Mouse (Mus musculus): ENCODE results near the gene AI464131. TPM values are rescaled to one million over a fixed set of nuclear protein-coding genes. Genes with fewer than 3 reads are reported as not detected.
A peak's percentile ranks its signal among the peaks of the same experiment; 100 is the strongest.

AI464131 gene
- total and polyA plus RNA-seq, 3 experiments = 3.1 to 7.3 (median 4.4) TPM

DNA sequence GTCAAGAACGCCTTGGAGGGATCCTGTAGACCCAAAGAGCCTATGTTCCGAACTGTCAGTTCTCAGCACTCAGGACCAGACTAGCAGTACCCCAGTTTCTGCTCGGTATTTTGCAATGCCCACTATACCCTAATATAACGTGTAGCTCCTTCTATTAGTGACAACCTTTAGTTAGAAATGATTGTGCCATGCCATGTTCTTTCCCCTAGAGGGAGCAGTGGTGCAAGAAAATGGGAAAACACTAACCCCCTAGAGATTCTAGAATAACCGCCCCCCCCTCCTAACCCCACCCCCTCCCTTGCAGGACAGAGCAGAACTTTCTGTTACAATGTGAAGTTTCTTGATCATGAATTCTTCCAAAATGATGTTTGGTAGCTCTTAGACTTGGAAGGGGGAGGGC lies 1.4 kb upstream of the AI464131 start:
- no peak for ATAC-seq (ENCODE audit: extremely low read depth, insufficient number of reproducible peaks, low FRiP score, poor library complexity, severe bottlenecking)
- peaks cover 17% of the 10 kb centered on the region for H3K27me3 ChIP-seq (ENCODE audit: insufficient read depth, low read length)

DNA sequence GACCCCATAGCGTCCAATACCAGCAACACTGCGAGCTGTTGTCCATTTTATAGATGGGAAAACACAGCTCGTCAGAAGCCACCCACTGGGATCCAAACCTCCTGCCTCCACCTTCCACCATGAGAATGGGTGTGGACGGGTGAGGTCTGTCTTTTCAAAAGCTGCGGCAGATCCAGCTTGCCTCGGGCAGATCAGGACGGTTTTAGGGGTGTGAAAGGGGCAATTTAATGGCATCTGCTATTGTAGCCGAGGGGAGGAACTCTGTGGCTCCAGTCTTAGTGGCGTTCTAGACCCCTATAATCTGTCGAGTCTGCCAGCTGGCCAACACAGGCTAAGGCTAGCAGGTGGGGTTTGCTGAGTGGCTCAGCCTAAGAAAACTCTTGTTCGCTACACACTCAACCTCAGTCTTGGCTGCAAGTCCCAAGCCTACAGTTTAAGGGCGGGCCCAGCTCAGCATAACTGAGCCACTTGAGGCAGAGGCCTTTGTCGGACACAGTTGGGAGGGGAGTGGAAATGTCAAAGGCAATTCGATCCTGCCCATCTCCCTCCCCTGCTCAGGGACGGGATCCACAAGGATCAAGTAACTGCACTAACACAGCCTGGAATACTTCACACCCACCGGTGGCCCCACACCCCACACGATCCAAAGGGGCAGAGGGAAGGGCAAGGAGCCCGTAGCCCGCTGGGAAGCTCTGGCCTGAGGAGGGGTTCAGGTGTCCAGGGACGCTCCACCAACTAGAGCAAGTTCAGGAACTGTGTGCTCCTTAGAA lies 520 bp downstream of the AI464131 start:
- peak; percentile 21 for DNase-seq (ENCODE audit: low spot score)
- TF ChIP-seq GATA2 (IDR thresholded peaks at IDR 0.05; ENCODE audit: borderline replicate concordance, low read depth, low read length) (no peak), POLR2AphosphoS5 (IDR thresholded peaks at IDR 0.05; ENCODE audit: insufficient replicate concordance, low read depth, low read length) (no peak), TAL1 (conservative IDR thresholded peaks at IDR 0.05; ENCODE audit: low read depth, low read length) (no peak), GATA1 (IDR thresholded peaks at IDR 0.05; ENCODE audit: borderline replicate concordance, low read length) (no peak), CTCF (IDR thresholded peaks at IDR 0.05; ENCODE audit: low read depth, low read length) (no peak)
- H3K27me3 ChIP-seq (ENCODE audit: insufficient read depth, low read length) = peaks cover 6% of the 10 kb centered on the region
- H3K9me3 ChIP-seq (replicated peaks) = peaks cover 19% of the 10 kb centered on the region
- ATAC-seq (ENCODE audit: extremely low read depth, insufficient number of reproducible peaks, low FRiP score, poor library complexity, severe bottlenecking) = no peak
- peak overlapping the region; percentile 72 for H3K4me3 ChIP-seq (ENCODE audit: low read depth, low read length)
- peaks cover 52% of the 10 kb centered on the region for H3K4me1 ChIP-seq (ENCODE audit: insufficient read depth, low read depth, low read length)
- peaks cover 38% of the 10 kb centered on the region for H3K36me3 ChIP-seq (replicated peaks)

More for the DNA sequence above, 1.4 kb upstream of the AI464131 start:
- TF ChIP-seq TAL1 (conservative IDR thresholded peaks at IDR 0.05; ENCODE audit: low read depth, low read length) (no peak), CTCF (IDR thresholded peaks at IDR 0.05; ENCODE audit: low read depth, low read length) (no peak), GATA2 (IDR thresholded peaks at IDR 0.05; ENCODE audit: borderline replicate concordance, low read depth, low read length) (no peak), POLR2AphosphoS5 (IDR thresholded peaks at IDR 0.05; ENCODE audit: insufficient replicate concordance, low read depth, low read length) (no peak), GATA1 (IDR thresholded peaks at IDR 0.05; ENCODE audit: borderline replicate concordance, low read length) (no peak)
- H3K4me3 ChIP-seq (ENCODE audit: low read depth, low read length) = no peak overlapping the region; the same call in 1 of the 2 replicates
- peaks cover 18% of the 10 kb centered on the region for H3K36me3 ChIP-seq (replicated peaks)
- H3K9me3 ChIP-seq (replicated peaks) = no peaks in the 10 kb centered on the region
- H3K4me1 ChIP-seq (ENCODE audit: insufficient read depth, low read depth, low read length) = peaks cover 58% of the 10 kb centered on the region
- DNase-seq (ENCODE audit: low spot score) = peak; percentile 56

DNA sequence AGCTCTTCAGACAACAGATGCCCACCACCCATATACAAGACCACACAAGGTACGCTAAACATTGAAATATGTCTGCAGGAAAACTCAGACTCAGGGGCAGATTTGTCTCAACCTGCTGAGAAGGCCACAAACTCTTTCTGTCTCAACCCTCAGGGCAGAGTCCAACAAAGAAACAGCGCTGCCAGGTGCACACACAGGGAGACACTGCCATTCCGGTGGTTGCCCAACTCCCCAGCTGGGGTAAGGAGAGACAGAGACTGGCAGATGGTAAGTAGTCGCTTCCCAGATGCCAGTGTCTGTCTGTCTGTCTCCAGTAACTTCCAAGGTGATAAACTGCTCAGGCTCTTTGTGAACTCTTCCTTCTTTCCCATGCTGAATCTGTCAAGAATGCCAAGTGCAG lies 2.1 kb downstream of the AI464131 start:
- no peak overlapping the region for H3K4me3 ChIP-seq (ENCODE audit: low read depth, low read length)
- H3K27me3 ChIP-seq (ENCODE audit: insufficient read depth, low read length) = peaks cover 2% of the 10 kb centered on the region; the same call in 1 of the 2 replicates
- TF ChIP-seq GATA2 (IDR thresholded peaks at IDR 0.05; ENCODE audit: borderline replicate concordance, low read depth, low read length) (no peak), POLR2AphosphoS5 (IDR thresholded peaks at IDR 0.05; ENCODE audit: insufficient replicate concordance, low read depth, low read length) (no peak), GATA1 (IDR thresholded peaks at IDR 0.05; ENCODE audit: borderline replicate concordance, low read length) (no peak), CTCF (IDR thresholded peaks at IDR 0.05; ENCODE audit: low read depth, low read length) (no peak), TAL1 (conservative IDR thresholded peaks at IDR 0.05; ENCODE audit: low read depth, low read length) (no peak)
- DNase-seq (ENCODE audit: low spot score) = no peak
- ATAC-seq (ENCODE audit: extremely low read depth, insufficient number of reproducible peaks, low FRiP score, poor library complexity, severe bottlenecking) = no peak
- H3K9me3 ChIP-seq (replicated peaks) = peaks cover 21% of the 10 kb centered on the region
- H3K4me1 ChIP-seq (ENCODE audit: insufficient read depth, low read depth, low read length) = peaks cover 36% of the 10 kb centered on the region
- peaks cover 53% of the 10 kb centered on the region for H3K36me3 ChIP-seq (replicated peaks)

DNA sequence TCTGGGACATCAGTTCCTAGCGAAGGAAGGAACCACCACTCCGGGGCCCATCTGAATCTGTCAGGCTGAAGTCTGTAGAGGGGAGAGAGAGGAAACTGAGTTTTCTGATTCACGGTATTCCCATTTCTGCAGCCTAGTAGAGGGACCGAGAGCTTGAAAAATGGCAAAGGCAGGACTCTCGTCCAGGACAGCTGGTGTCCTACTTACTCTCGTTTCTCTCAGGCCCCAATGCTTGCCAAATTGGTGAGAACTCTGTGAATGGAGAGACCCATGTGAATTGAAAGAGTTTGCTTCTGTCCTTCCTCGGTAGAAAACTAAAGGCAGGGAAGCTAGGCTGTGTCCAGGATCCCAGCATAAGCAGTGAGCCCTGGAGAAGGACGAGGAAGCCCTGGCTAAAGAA lies 3.3 kb downstream of the AI464131 start:
- Histone ChIP-seq H3K4me1 (ENCODE audit: insufficient read depth, low read depth, low read length) (peaks cover 30% of the 10 kb centered on the region), H3K9me3 (replicated peaks) (peaks cover 21% of the 10 kb centered on the region), H3K27me3 (ENCODE audit: insufficient read depth, low read length) (peaks cover 2% of the 10 kb centered on the region; the same call in 1 of the 2 replicates), H3K36me3 (replicated peaks) (peaks cover 65% of the 10 kb centered on the region), H3K4me3 (ENCODE audit: low read depth, low read length) (no peak overlapping the region)
- no peak for ATAC-seq (ENCODE audit: extremely low read depth, insufficient number of reproducible peaks, low FRiP score, poor library complexity, severe bottlenecking)
- no peak for DNase-seq (ENCODE audit: low spot score)
- no peak for TF ChIP-seq GATA1 (IDR thresholded peaks at IDR 0.05; ENCODE audit: borderline replicate concordance, low read length)
- TF ChIP-seq POLR2AphosphoS5 (IDR thresholded peaks at IDR 0.05; ENCODE audit: insufficient replicate concordance, low read depth, low read length) = no peak
- TF ChIP-seq GATA2 (IDR thresholded peaks at IDR 0.05; ENCODE audit: borderline replicate concordance, low read depth, low read length) = no peak
- TF ChIP-seq CTCF (IDR thresholded peaks at IDR 0.05; ENCODE audit: low read depth, low read length) = no peak
- no peak for TF ChIP-seq TAL1 (conservative IDR thresholded peaks at IDR 0.05; ENCODE audit: low read depth, low read length)

DNA sequence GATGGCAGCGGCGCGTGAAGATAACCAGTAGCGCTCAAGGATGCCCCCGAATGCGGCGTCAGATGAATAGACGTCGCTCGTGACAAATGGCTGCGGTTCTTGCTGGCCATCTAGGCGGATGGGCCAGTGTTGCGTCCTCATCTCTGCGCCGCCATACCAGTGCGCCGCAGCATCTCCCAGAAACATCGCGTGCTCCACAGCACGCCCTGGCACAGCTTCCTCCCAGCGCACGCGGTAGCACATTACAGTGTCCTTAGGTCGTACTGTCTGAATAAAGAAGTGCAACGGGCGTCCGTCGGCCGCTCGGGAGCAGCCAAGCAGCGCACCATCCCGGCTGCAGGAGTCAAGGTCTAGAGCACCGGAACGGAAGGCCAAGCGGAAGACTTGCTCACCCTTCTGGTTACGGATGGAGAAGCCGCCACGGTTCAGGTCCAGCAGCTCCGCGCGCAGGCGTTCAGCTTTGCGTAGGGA lies 3.9 kb downstream of the AI464131 start:
- DNase-seq (ENCODE audit: low spot score) = no peak

DNA sequence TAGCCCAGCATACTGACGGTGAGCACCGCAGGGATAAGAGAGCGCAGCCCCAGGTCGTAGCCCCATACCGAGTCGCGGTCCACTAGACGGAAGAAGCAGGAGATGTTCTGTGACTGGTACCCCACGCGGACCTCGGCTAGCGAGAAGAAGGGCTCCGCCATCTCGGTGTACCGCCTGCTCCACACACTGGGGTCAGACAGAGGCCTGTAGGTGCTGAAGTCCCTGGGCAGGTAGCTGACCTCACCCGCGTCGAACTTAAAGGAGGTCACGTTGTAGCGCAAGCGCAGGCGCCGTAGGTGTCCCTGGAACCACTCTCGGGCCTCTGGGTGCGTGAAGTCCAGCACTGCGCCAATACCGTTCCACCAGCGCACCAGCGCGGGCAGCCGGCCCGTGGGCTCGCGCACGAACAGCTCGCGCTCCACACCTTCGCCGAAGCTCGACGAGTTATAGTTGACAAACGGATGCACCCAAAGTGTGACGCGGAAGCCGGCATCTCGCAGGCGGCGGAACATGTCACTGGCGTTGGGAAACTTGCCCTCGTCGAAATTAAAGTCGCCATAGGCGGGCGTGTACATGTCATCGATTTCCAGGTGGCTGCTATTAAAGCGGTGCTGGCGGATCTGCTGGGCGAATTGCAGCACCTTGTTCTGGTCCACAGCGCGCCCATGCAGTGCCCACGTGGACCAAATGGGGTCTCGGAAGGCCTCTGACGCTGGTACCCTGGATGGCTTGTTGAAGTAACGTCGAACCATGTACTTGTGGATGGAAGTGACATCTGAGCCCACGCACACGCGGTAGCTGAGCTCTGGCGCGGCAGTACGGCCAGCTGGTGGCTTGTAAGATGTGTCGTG lies 4.7 kb downstream of the AI464131 start:
- H3K4me1 ChIP-seq (ENCODE audit: insufficient read depth, low read depth, low read length) = peaks cover 26% of the 10 kb centered on the region
- TF ChIP-seq POLR2AphosphoS5 (IDR thresholded peaks at IDR 0.05; ENCODE audit: insufficient replicate concordance, low read depth, low read length) (no peak), CTCF (IDR thresholded peaks at IDR 0.05; ENCODE audit: low read depth, low read length) (no peak)
- H3K27me3 ChIP-seq (ENCODE audit: insufficient read depth, low read length) = peaks cover 2% of the 10 kb centered on the region; the same call in 1 of the 2 replicates
- DNase-seq (ENCODE audit: low spot score) = no peak
- ATAC-seq (ENCODE audit: extremely low read depth, insufficient number of reproducible peaks, low FRiP score, poor library complexity, severe bottlenecking) = no peak
- H3K4me3 ChIP-seq (ENCODE audit: low read depth, low read length) = peak overlapping the region; percentile 36; the same call in 1 of the 2 replicates
- peaks cover 78% of the 10 kb centered on the region for H3K36me3 ChIP-seq (replicated peaks)
- H3K9me3 ChIP-seq (replicated peaks) = peaks cover 21% of the 10 kb centered on the region

More for the DNA sequence above, 3.9 kb downstream of the AI464131 start:
- Histone ChIP-seq H3K4me1 (ENCODE audit: insufficient read depth, low read depth, low read length) (peaks cover 31% of the 10 kb centered on the region), H3K9me3 (replicated peaks) (peaks cover 21% of the 10 kb centered on the region), H3K36me3 (replicated peaks) (peaks cover 72% of the 10 kb centered on the region), H3K4me3 (ENCODE audit: low read depth, low read length) (no peak overlapping the region), H3K27me3 (ENCODE audit: insufficient read depth, low read length) (peaks cover 2% of the 10 kb centered on the region; the same call in 1 of the 2 replicates)
- TF ChIP-seq GATA1 (IDR thresholded peaks at IDR 0.05; ENCODE audit: borderline replicate concordance, low read length) (no peak), CTCF (IDR thresholded peaks at IDR 0.05; ENCODE audit: low read depth, low read length) (no peak), TAL1 (conservative IDR thresholded peaks at IDR 0.05; ENCODE audit: low read depth, low read length) (no peak)
- no peak for ATAC-seq (ENCODE audit: extremely low read depth, insufficient number of reproducible peaks, low FRiP score, poor library complexity, severe bottlenecking)

All from G1E (cell line).